Mouse (Mus musculus) lung, embryonic 16.5 days (tissue): ENCODE results near the gene BC024063. TPM values are rescaled to one million over a fixed set of nuclear protein-coding genes. Genes with fewer than 3 reads are reported as not detected.
"Not testable (repeated sequence)": the region's sequence is repeated elsewhere in the genome, so short reads cannot be mapped to it uniquely, and the experiment has no call there.

Experiments
- ATAC-seq: fragments of 200-750 bp; cut with Nextera tagmentation; 2 replicates; pipeline ENCODE4 v1.8.0; 2017; ENCODE audit warnings: low read depth, mild to moderate bottlenecking, moderate library complexity
- H3K27ac ChIP-seq: fragments of 300-500 bp; sonication (generic); 2 replicates; pipeline ENCODE4 v1.5.1; 2014; ENCODE audit warnings: mild to moderate bottlenecking, control low read depth, low read length
- H3K27me3 ChIP-seq: fragments of 300-500 bp; sonication (generic); 2 replicates; pipeline ENCODE4 v1.6.1; 2014; ENCODE audit warnings: low read depth, low read length, mixed read lengths; ENCODE audit not compliant: control insufficient read depth, insufficient read depth
- H3K36me3 ChIP-seq: fragments of 300-500 bp; sonication (generic); 2 replicates; pipeline ENCODE4 v1.6.1; 2014; ENCODE audit warnings: low read length; ENCODE audit not compliant: control insufficient read depth, insufficient read depth
- H3K4me1 ChIP-seq: fragments of 300-500 bp; sonication (generic); replicated peaks from 2 replicates; pipeline ENCODE4 v1.6.1; 2014; ENCODE audit warnings: low read length, mixed read lengths; ENCODE audit not compliant: control insufficient read depth, insufficient read depth
- H3K4me2 ChIP-seq: fragments of 300-500 bp; sonication (generic); 2 replicates; pipeline ENCODE4 v1.6.1; 2014; ENCODE audit warnings: low read depth, low read length, control low read depth
- H3K4me3 ChIP-seq: fragments of 300-500 bp; sonication (generic); 2 replicates; pipeline ENCODE4 v1.5.1; 2014; ENCODE audit warnings: mild to moderate bottlenecking, low read length, control low read depth
- H3K9ac ChIP-seq: fragments of 300-500 bp; sonication (generic); 2 replicates; pipeline ENCODE4 v1.6.1; 2014; ENCODE audit warnings: low read length, control low read depth
- H3K9me3 ChIP-seq: fragments of 300-500 bp; sonication (generic); 2 replicates; pipeline ENCODE4 v1.6.1; 2016; ENCODE audit warnings: low read length; ENCODE audit not compliant: control insufficient read depth
- WGBS: fragments of 180-500 bp; shearing (Covaris S2); extraction: QIAGEN DNeasy Blood & Tissue Kit; methylation state at CpG from one replicate; pipeline ENCODE4 v1.1.7; 2014; 5-methylcytosine and 5-hydroxymethylcytosine counted together
- polyA plus RNA-seq: library from polyadenylated mRNA; unstranded; fragments of >200 nt; fragmentation: Nextera tagmentation; extraction: Ambion mirVana; gene quantifications from 2 replicates; pipeline ENCODE4 v1.2.1, GENCODE M21; 2015

The BC024063 gene
- polyA plus RNA-seq: 5.2 and 5.7 TPM in 2 replicates

GRCm38 (mm10) chr10:82082728-82083621 lies at the start of gene BC024063:
BC024063 (plus strand) TSS chr10:82083353.
- ATAC-seq: peak; percentile 99
- not testable (repeated sequence) for H3K4me1 ChIP-seq, H3K36me3 ChIP-seq, H3K9me3 ChIP-seq, H3K27me3 ChIP-seq
- WGBS: 15% methylated on average over 39 of the region's 42 CpGs
- Histone ChIP-seq H3K9ac (peak within 1 kb of the TSS; percentile 69), H3K4me3 (peak within 1 kb of the TSS; percentile 58), H3K4me2 (peak within 1 kb of the TSS; percentile 55), H3K27ac (peak within 1 kb of the TSS; percentile 70)

- H3K9ac ChIP-seq: no peak overlapping the region
- H3K4me2 ChIP-seq: no peak overlapping the region
- peaks cover under 1% of the 10 kb centered on the region; the same call in 1 of the 2 replicates for H3K4me1 ChIP-seq
- no peak overlapping the region for H3K27ac ChIP-seq
- H3K9me3 ChIP-seq: peaks cover 4% of the 10 kb centered on the region; the same call in 1 of the 2 replicates
- no peaks in the 10 kb centered on the region for H3K36me3 ChIP-seq
- no peak for ATAC-seq
- H3K4me3 ChIP-seq: no peak overlapping the region
- 69% methylated on average over 2 of the region's 2 CpGs for WGBS
- H3K27me3 ChIP-seq: no peaks in the 10 kb centered on the region
Observed at GRCm38 (mm10) chr10:82042191-82042590, 41.0 kb upstream of the BC024063 start.

GRCm38 (mm10) chr10:82046603-82047002 lies 36.5 kb upstream of the BC024063 start:
- WGBS: 87% methylated on average over 3 of the region's 3 CpGs
- Histone ChIP-seq H3K9ac (no peak overlapping the region), H3K4me1 (peaks cover 3% of the 10 kb centered on the region; the same call in 1 of the 2 replicates), H3K27ac (no peak overlapping the region), H3K9me3 (peaks cover 19% of the 10 kb centered on the region), H3K4me2 (no peak overlapping the region), H3K4me3 (no peak overlapping the region), H3K36me3 (peaks cover 5% of the 10 kb centered on the region; the same call in 1 of the 2 replicates), H3K27me3 (no peaks in the 10 kb centered on the region)
- no peak for ATAC-seq

- Histone ChIP-seq H3K36me3 (peaks cover 10% of the 10 kb centered on the region; the same call in 1 of the 2 replicates), H3K9ac (peak within 1 kb of the TSS; percentile 85), H3K27me3 (no peaks in the 10 kb centered on the region), H3K4me1 (peaks cover 3% of the 10 kb centered on the region; the same call in 1 of the 2 replicates), H3K4me3 (peak within 1 kb of the TSS; percentile 70), H3K4me2 (peak within 1 kb of the TSS; percentile 63), H3K27ac (peak within 1 kb of the TSS; percentile 95), H3K9me3 (peaks cover 30% of the 10 kb centered on the region)
- peak; percentile 100 for ATAC-seq
- 7% methylated on average over 35 of the region's 35 CpGs for WGBS
Observed at GRCm38 (mm10) chr10:82047597-82048459, 35.3 kb upstream of the BC024063 start, which contains the start of gene Zfp873. Zfp873 (plus strand) TSS chr10:82048123.

GRCm38 (mm10) chr10:82048460-82048804 lies 34.7 kb upstream of the BC024063 start:
- H3K9ac ChIP-seq: peak overlapping the region; percentile 85
- not testable (repeated sequence) for H3K4me1 ChIP-seq, H3K27me3 ChIP-seq
- ATAC-seq: peak; percentile 22; the same call in 1 of the 2 replicates
- H3K4me3 ChIP-seq: peak overlapping the region; percentile 70
- peaks cover 32% of the 10 kb centered on the region for H3K9me3 ChIP-seq
- peak overlapping the region; percentile 95; the same call in 1 of the 2 replicates for H3K27ac ChIP-seq
- H3K36me3 ChIP-seq: peaks cover 12% of the 10 kb centered on the region
- 21% methylated on average over 10 of the region's 10 CpGs for WGBS
- peak overlapping the region; percentile 63 for H3K4me2 ChIP-seq

- H3K4me1 ChIP-seq, H3K27ac ChIP-seq, H3K36me3 ChIP-seq, ATAC-seq, H3K27me3 ChIP-seq, H3K9me3 ChIP-seq: not testable (repeated sequence)
- WGBS: 14% methylated on average over 14 of the region's 14 CpGs
- Histone ChIP-seq H3K4me3 (peak overlapping the region; percentile 58), H3K4me2 (peak overlapping the region; percentile 55), H3K9ac (peak overlapping the region; percentile 69)
Observed at GRCm38 (mm10) chr10:82083622-82083971, 444 bp downstream of the BC024063 start.

- ATAC-seq: no peak
- peaks cover 11% of the 10 kb centered on the region for H3K9me3 ChIP-seq
- WGBS: 78% methylated on average over 3 of the region's 3 CpGs
- no peaks in the 10 kb centered on the region for H3K4me1 ChIP-seq
- no peak overlapping the region for H3K4me3 ChIP-seq
- H3K36me3 ChIP-seq: no peaks in the 10 kb centered on the region
- H3K9ac ChIP-seq: no peak overlapping the region
- H3K27ac ChIP-seq: no peak overlapping the region
- no peak overlapping the region for H3K4me2 ChIP-seq
- H3K27me3 ChIP-seq: no peaks in the 10 kb centered on the region
Observed at GRCm38 (mm10) chr10:82117206-82117605, 34.1 kb downstream of the BC024063 start.

- WGBS: 1% methylated on average over 41 of the region's 41 CpGs
- Histone ChIP-seq H3K4me1 (no peaks in the 10 kb centered on the region), H3K27ac (peak within 1 kb of the TSS; percentile 81), H3K27me3 (no peaks in the 10 kb centered on the region), H3K36me3 (peaks cover 4% of the 10 kb centered on the region), H3K9me3 (peaks cover 28% of the 10 kb centered on the region), H3K4me2 (peak within 1 kb of the TSS; percentile 52), H3K9ac (peak within 1 kb of the TSS; percentile 78), H3K4me3 (peak within 1 kb of the TSS; percentile 73)
- peak; percentile 100 for ATAC-seq
Observed at GRCm38 (mm10) chr10:82127850-82128401, 44.8 kb downstream of the BC024063 start, which contains the start of gene AU041133. AU041133 (plus strand) TSS chr10:82128013.
